In genomic region chr5:36022361-36022760, GRCm38 (mm10) we compare ENCODE assay signal across 21 mouse cellular contexts.
DNase-seq lines count a peak whose midpoint lies in the region; ATAC-seq lines count a peak whose summit lies in the region.
"Had no signal": no experiment of that assay in that cellular context is flagged by ENCODE, and none has a peak within 500 bp of the region (broad histone marks: within the 10 kb centered on the region; RNA-seq: fewer than 3 reads in every experiment).

No protein-coding gene starts in this region.

- H3K4me3 ChIP-seq in hindbrain, embryonic 10.5 days = no peak overlapping the region
- no peak overlapping the region for H3K4me3 ChIP-seq in hindbrain, embryonic 13.5 days
- H3K4me3 ChIP-seq in midbrain, embryonic 12.5 days = no peak overlapping the region
- no peak overlapping the region for H3K4me3 ChIP-seq in midbrain, embryonic 14.5 days (replicated peaks; ENCODE audit: low read depth, low read length)
- H3K4me3 ChIP-seq: embryonic facial prominence, embryonic 13.5 days; forebrain, embryonic 13.5 days; gastrocnemius, adult 2 months; heart, embryonic 10.5 days had no signal

- 0 out of 2 replicates have a peak, but pooled peaks cover 12% of the 10 kb centered on the region for H3K36me3 ChIP-seq in hindbrain, embryonic 10.5 days
- peaks cover 19% of the 10 kb centered on the region for H3K36me3 ChIP-seq in hindbrain, embryonic 13.5 days
- H3K36me3 ChIP-seq in midbrain, embryonic 12.5 days = peaks cover 15% of the 10 kb centered on the region; the same call in 1 of the 2 replicates
- H3K36me3 ChIP-seq in midbrain, embryonic 14.5 days (ENCODE audit: control insufficient read depth, insufficient read depth, low read length) = peaks cover 15% of the 10 kb centered on the region

- H3K9me3 ChIP-seq in hindbrain, embryonic 10.5 days = no peaks in the 10 kb centered on the region
- H3K9me3 ChIP-seq in hindbrain, embryonic 13.5 days = no peaks in the 10 kb centered on the region
- H3K9me3 ChIP-seq in midbrain, embryonic 12.5 days = no peaks in the 10 kb centered on the region
- no peaks in the 10 kb centered on the region for H3K9me3 ChIP-seq in midbrain, embryonic 14.5 days (ENCODE audit: control insufficient read depth, low read length)
- H3K9me3 ChIP-seq: embryonic facial prominence, embryonic 13.5 days; forebrain, embryonic 13.5 days; heart, embryonic 10.5 days had no signal

- WGBS in hindbrain, embryonic 10.5 days = 85% methylated on average over 1 of the region's 1 CpGs
- whole genome bisulfite sequencing in hindbrain, embryonic 13.5 days = 79% methylated on average over 1 of the region's 1 CpGs
- 79% methylated on average over 1 of the region's 1 CpGs for WGBS in midbrain, embryonic 12.5 days
- WGBS in midbrain, embryonic 14.5 days = 56% methylated on average over 1 of the region's 1 CpGs

- H3K4me2 ChIP-seq in hindbrain, embryonic 13.5 days = no peak overlapping the region
- no peak overlapping the region for H3K4me2 ChIP-seq in midbrain, embryonic 12.5 days (replicated peaks)
- H3K4me2 ChIP-seq in midbrain, embryonic 14.5 days (ENCODE audit: low read length) = no peak overlapping the region
- H3K4me2 ChIP-seq: embryonic facial prominence, embryonic 13.5 days; forebrain, embryonic 13.5 days had no signal

- DNase-seq in hindbrain, embryonic 10.5 days (ENCODE audit: low spot score) = no peak
- DNase-seq in midbrain, embryonic 14.5 days = no peak
- peak; percentile 59 for DNase-seq in retina, embryonic 14.5 days (ENCODE audit: low spot score)
- DNase-seq: adrenal gland, adult 2 months; adrenal gland, postnatal 25 days; cerebellum, adult 18-20 months; cerebellum, adult 9-11 months; cerebellum, postnatal 36 days; gastrocnemius, adult 2 months; gastrocnemius, postnatal 25 days; heart, adult 18-20 months; heart, postnatal 10 days had no signal

- no peak for ATAC-seq in hindbrain, embryonic 13.5 days (ENCODE audit: low FRiP score)
- no peak for ATAC-seq in midbrain, embryonic 12.5 days (ENCODE audit: low FRiP score, low read depth)
- ATAC-seq in midbrain, embryonic 14.5 days (ENCODE audit: low FRiP score, low TSS enrichment) = no peak
- ATAC-seq in granulocyte monocyte progenitor cell, adult 5-6 weeks (replicated peaks; ENCODE audit: poor library complexity, severe bottlenecking) = no peak
- ATAC-seq: forebrain, embryonic 13.5 days; hindbrain, postnatal 0 days; Patski had no signal

- no peaks in the 10 kb centered on the region for H3K27me3 ChIP-seq in hindbrain, embryonic 10.5 days (ENCODE audit: insufficient read depth, poor library complexity, severe bottlenecking)
- H3K27me3 ChIP-seq in hindbrain, embryonic 13.5 days = no peaks in the 10 kb centered on the region
- H3K27me3 ChIP-seq in midbrain, embryonic 12.5 days = no peaks in the 10 kb centered on the region
- no peaks in the 10 kb centered on the region for H3K27me3 ChIP-seq in midbrain, embryonic 14.5 days (ENCODE audit: control insufficient read depth, insufficient read depth, low read length)
- H3K27me3 ChIP-seq: CH12.LX; embryonic facial prominence, embryonic 13.5 days; forebrain, embryonic 13.5 days; Patski had no signal

- H3K4me1 ChIP-seq in hindbrain, embryonic 10.5 days (replicated peaks) = peaks cover 18% of the 10 kb centered on the region
- no peaks in the 10 kb centered on the region for H3K4me1 ChIP-seq in hindbrain, embryonic 13.5 days (replicated peaks)
- peaks cover 5% of the 10 kb centered on the region; the same call in 1 of the 2 replicates for H3K4me1 ChIP-seq in midbrain, embryonic 12.5 days
- no peaks in the 10 kb centered on the region for H3K4me1 ChIP-seq in midbrain, embryonic 14.5 days (ENCODE audit: control insufficient read depth, insufficient read depth, low read length)
- H3K4me1 ChIP-seq: embryonic facial prominence, embryonic 13.5 days; forebrain, embryonic 13.5 days had no signal

- H3K9ac ChIP-seq in hindbrain, embryonic 13.5 days = no peak overlapping the region
- 0 out of 2 replicates have a peak overlapping the region, but pooled peaks have one; percentile 6 for H3K9ac ChIP-seq in midbrain, embryonic 12.5 days (replicated peaks)
- H3K9ac ChIP-seq in midbrain, embryonic 14.5 days (replicated peaks; ENCODE audit: low read length) = no peak overlapping the region
- H3K9ac ChIP-seq: embryonic facial prominence, embryonic 13.5 days; forebrain, embryonic 13.5 days had no signal

- H3K27ac ChIP-seq in hindbrain, embryonic 10.5 days = peak overlapping the region; percentile 26; the same call in 1 of the 2 replicates
- H3K27ac ChIP-seq in hindbrain, embryonic 13.5 days = no peak overlapping the region
- no peak overlapping the region for H3K27ac ChIP-seq in midbrain, embryonic 12.5 days (replicated peaks)
- H3K27ac ChIP-seq in midbrain, embryonic 14.5 days (replicated peaks; ENCODE audit: low read depth, low read length) = no peak overlapping the region
- H3K27ac ChIP-seq: embryonic facial prominence, embryonic 13.5 days; forebrain, embryonic 13.5 days; gastrocnemius, adult 2 months; heart, embryonic 10.5 days; hindbrain, postnatal 0 days had no signal
